Mouse (Mus musculus) layer of hippocampus, adult 2 months (tissue): ENCODE data around the gene Pxdn. TPM values are rescaled to one million over a fixed set of nuclear protein-coding genes. Genes with fewer than 3 reads are reported as not detected.

Experiments
- DNase-seq, 2 experiments: peaks; one replicate each; pipeline ENCODE4 v3.0.0; 2022; ENCODE audit warnings: low spot score in 2 of 2
- H3K27ac ChIP-seq: fragments of 200-600 bp; 2 replicates; pipeline ENCODE4 v1.8.1; 2022
- H3K4me3 ChIP-seq: fragments of 200-600 bp; 2 replicates; pipeline ENCODE4 v1.8.1; 2022; ENCODE audit warnings: mild to moderate bottlenecking
- CTCF ChIP-seq: fragments of 200-600 bp; conservative IDR thresholded peaks from 2 replicates; pipeline ENCODE4 v1.8.1; 2022; ENCODE audit warnings: antibody characterized with exemption, mild to moderate bottlenecking, moderate library complexity
- total RNA-seq, 2 experiments: library from RNA; stranded (reverse); gene quantifications; 2 replicates each; pipeline ENCODE4 v1.2.3; 2021

Pxdn gene
- total RNA-seq, 2 experiments from 2014 or later, result 77.9 to 78.1 TPM

- Histone ChIP-seq H3K27ac (peak overlapping the region; percentile 72), H3K4me3 (no peak overlapping the region)
- peak in 1 of 2 experiments; percentile 29 for DNase-seq
- no peak for TF ChIP-seq CTCF
Measured at GRCm38 (mm10) chr12:30036569-30037055, 99.2 kb downstream of the Pxdn start.

- peak; percentile 55 to 66 for DNase-seq
- H3K4me3 ChIP-seq, result no peak overlapping the region
- peak overlapping the region; percentile 28; the same call in 1 of the 2 replicates for H3K27ac ChIP-seq
- TF ChIP-seq CTCF, result peak; percentile 90
Measured at GRCm38 (mm10) chr12:30039565-30039964, 102.2 kb downstream of the Pxdn start.

- no peak overlapping the region for H3K4me3 ChIP-seq
- peak overlapping the region; percentile 28; the same call in 1 of the 2 replicates for H3K27ac ChIP-seq
- DNase-seq, result peak; percentile 25 to 59
- TF ChIP-seq CTCF, result peak; percentile 70
Measured at GRCm38 (mm10) chr12:30040150-30040549, 102.7 kb downstream of the Pxdn start.

- no peak overlapping the region for H3K27ac ChIP-seq
- no peak for TF ChIP-seq CTCF
Measured at GRCm38 (mm10) chr12:30048848-30049247, 111.4 kb downstream of the Pxdn start.

GRCm38 (mm10) chr12:30049818-30050217 is 112.4 kb downstream of the Pxdn start:
- H3K4me3 ChIP-seq, result no peak overlapping the region
- TF ChIP-seq CTCF, result no peak
- no peak overlapping the region for H3K27ac ChIP-seq
- DNase-seq, result no peak

More at GRCm38 (mm10) chr12:30048848-30049247, 111.4 kb downstream of the Pxdn start:
- H3K4me3 ChIP-seq, result no peak overlapping the region
- DNase-seq, result no peak

GRCm38 (mm10) chr12:30050235-30050634 is 112.8 kb downstream of the Pxdn start:
- no peak overlapping the region for H3K27ac ChIP-seq
- peak; percentile 39 to 76 for DNase-seq
- H3K4me3 ChIP-seq, result no peak overlapping the region
- TF ChIP-seq CTCF, result peak; percentile 95

- no peak for TF ChIP-seq CTCF
- DNase-seq, result no peak
- no peak overlapping the region for H3K4me3 ChIP-seq
- H3K27ac ChIP-seq, result no peak overlapping the region
Measured at GRCm38 (mm10) chr12:30054761-30055540, 117.5 kb downstream of the Pxdn start.

- DNase-seq, result no peak
Measured at GRCm38 (mm10) chr12:30058044-30058443, 120.6 kb downstream of the Pxdn start.

GRCm38 (mm10) chr12:30061503-30062117 is 124.2 kb downstream of the Pxdn start:
- no peak overlapping the region for H3K4me3 ChIP-seq
- no peak overlapping the region for H3K27ac ChIP-seq
- no peak for DNase-seq
- no peak for TF ChIP-seq CTCF

More at GRCm38 (mm10) chr12:30058044-30058443, 120.6 kb downstream of the Pxdn start:
- Histone ChIP-seq H3K4me3 (no peak overlapping the region), H3K27ac (no peak overlapping the region)
- TF ChIP-seq CTCF, result no peak

- TF ChIP-seq CTCF, result no peak
- no peak for DNase-seq
- no peak overlapping the region for H3K27ac ChIP-seq
- H3K4me3 ChIP-seq, result no peak overlapping the region
Measured at GRCm38 (mm10) chr12:30062118-30062505, 124.7 kb downstream of the Pxdn start.

Other genes starting within 250 kb of the Pxdn start
- gene Tpo, start 195.0 kb downstream of the Pxdn start, total RNA-seq, result under 1 TPM; 0.20 to 0.25 TPM